Mouse (Mus musculus): Measurements from ENCODE around the gene Sgsm2. TPM values are rescaled to one million over a fixed set of nuclear protein-coding genes. Genes with fewer than 3 reads are reported as not detected.
A peak's percentile ranks its signal among the peaks of the same experiment; 100 is the strongest.

Gene Sgsm2
- polyA plus RNA-seq, 1 experiment from 2014 or later: 4.2 TPM

GRCm38 (mm10) chr11:74834359-74834638 is 62.6 kb downstream of the Sgsm2 start:
- H3K4me2 ChIP-seq (ENCODE audit: low read depth, low read length): no peak overlapping the region
- ATAC-seq: no peak
- H3K36me3 ChIP-seq (ENCODE audit: control insufficient read depth, insufficient read depth, low read length): no peaks in the 10 kb centered on the region
- H3K9ac ChIP-seq (ENCODE audit: low read depth, low read length): peak overlapping the region; percentile 34
- no peak overlapping the region for H3K4me3 ChIP-seq (ENCODE audit: low read length)
- no peaks in the 10 kb centered on the region for H3K27me3 ChIP-seq (replicated peaks; ENCODE audit: control insufficient read depth, insufficient read depth, low read length)
- H3K4me1 ChIP-seq (ENCODE audit: control insufficient read depth, insufficient read depth, low read length): peaks cover 47% of the 10 kb centered on the region
- WGBS: 52% methylated on average over 1 of the region's 1 CpGs
- H3K27ac ChIP-seq (ENCODE audit: low read length): peak overlapping the region; percentile 87
- no peaks in the 10 kb centered on the region for H3K9me3 ChIP-seq (ENCODE audit: control insufficient read depth, low read length)

GRCm38 (mm10) chr11:74833536-74834358 is 63.1 kb downstream of the Sgsm2 start:
- H3K27me3 ChIP-seq (replicated peaks; ENCODE audit: control insufficient read depth, insufficient read depth, low read length): no peaks in the 10 kb centered on the region
- peak overlapping the region; percentile 90 for H3K27ac ChIP-seq (ENCODE audit: low read length)
- WGBS: 74% methylated on average over 8 of the region's 8 CpGs
- H3K4me2 ChIP-seq (ENCODE audit: low read depth, low read length): no peak overlapping the region
- no peaks in the 10 kb centered on the region for H3K9me3 ChIP-seq (ENCODE audit: control insufficient read depth, low read length)
- no peak for ATAC-seq
- H3K9ac ChIP-seq (ENCODE audit: low read depth, low read length): peak overlapping the region; percentile 62
- no peaks in the 10 kb centered on the region for H3K36me3 ChIP-seq (ENCODE audit: control insufficient read depth, insufficient read depth, low read length)
- peaks cover 46% of the 10 kb centered on the region for H3K4me1 ChIP-seq (ENCODE audit: control insufficient read depth, insufficient read depth, low read length)
- no peak overlapping the region for H3K4me3 ChIP-seq (ENCODE audit: low read length)

- Histone ChIP-seq H3K36me3 (ENCODE audit: control insufficient read depth, insufficient read depth, low read length) (no peaks in the 10 kb centered on the region), H3K4me1 (ENCODE audit: control insufficient read depth, insufficient read depth, low read length) (peaks cover 51% of the 10 kb centered on the region), H3K27me3 (replicated peaks; ENCODE audit: control insufficient read depth, insufficient read depth, low read length) (no peaks in the 10 kb centered on the region), H3K4me2 (ENCODE audit: low read depth, low read length) (peak overlapping the region; percentile 65), H3K4me3 (ENCODE audit: low read length) (peak overlapping the region; percentile 89), H3K9me3 (ENCODE audit: control insufficient read depth, low read length) (no peaks in the 10 kb centered on the region), H3K27ac (ENCODE audit: low read length) (peak overlapping the region; percentile 90), H3K9ac (ENCODE audit: low read depth, low read length) (peak overlapping the region; percentile 62)
- 1% methylated on average over 26 of the region's 26 CpGs for WGBS
- ATAC-seq: no peak
Measured at GRCm38 (mm10) chr11:74832503-74833143, 64.2 kb downstream of the Sgsm2 start.

GRCm38 (mm10) chr11:74831606-74832451 is 65.0 kb downstream of the Sgsm2 start:
- Histone ChIP-seq H3K9ac (ENCODE audit: low read depth, low read length) (peak overlapping the region; percentile 86), H3K36me3 (ENCODE audit: control insufficient read depth, insufficient read depth, low read length) (no peaks in the 10 kb centered on the region), H3K27me3 (replicated peaks; ENCODE audit: control insufficient read depth, insufficient read depth, low read length) (no peaks in the 10 kb centered on the region), H3K4me1 (ENCODE audit: control insufficient read depth, insufficient read depth, low read length) (peaks cover 45% of the 10 kb centered on the region), H3K27ac (ENCODE audit: low read length) (peak overlapping the region; percentile 97), H3K4me3 (ENCODE audit: low read length) (peak overlapping the region; percentile 89), H3K9me3 (ENCODE audit: control insufficient read depth, low read length) (no peaks in the 10 kb centered on the region), H3K4me2 (ENCODE audit: low read depth, low read length) (peak overlapping the region; percentile 65)
- ATAC-seq: peak; percentile 81
- under 1% methylated on average over 61 of the region's 61 CpGs for WGBS

- ATAC-seq: 0 out of 2 replicates have a peak, but pooled peaks have one; percentile 1
- WGBS: 0% methylated on average over 35 of the region's 35 CpGs
Measured at GRCm38 (mm10) chr11:74831191-74831605, 65.7 kb downstream of the Sgsm2 start.

GRCm38 (mm10) chr11:74830256-74831161 is 66.4 kb downstream of the Sgsm2 start, which contains the start of gene Mnt:
Gene Mnt, plus strand, starts transcription at chr11:74830920.
- Histone ChIP-seq H3K27me3 (replicated peaks; ENCODE audit: control insufficient read depth, insufficient read depth, low read length) (no peaks in the 10 kb centered on the region), H3K36me3 (ENCODE audit: control insufficient read depth, insufficient read depth, low read length) (no peaks in the 10 kb centered on the region), H3K27ac (ENCODE audit: low read length) (peak within 1 kb of the TSS; percentile 97), H3K4me2 (ENCODE audit: low read depth, low read length) (peak within 1 kb of the TSS; percentile 65), H3K4me1 (ENCODE audit: control insufficient read depth, insufficient read depth, low read length) (peaks cover 40% of the 10 kb centered on the region), H3K9ac (ENCODE audit: low read depth, low read length) (peak within 1 kb of the TSS; percentile 86), H3K9me3 (ENCODE audit: control insufficient read depth, low read length) (no peaks in the 10 kb centered on the region), H3K4me3 (ENCODE audit: low read length) (peak within 1 kb of the TSS; percentile 89)
- peak; percentile 78 for ATAC-seq
- under 1% methylated on average over 69 of the region's 70 CpGs for WGBS

More at GRCm38 (mm10) chr11:74831191-74831605, 65.7 kb downstream of the Sgsm2 start:
- Histone ChIP-seq H3K4me2 (ENCODE audit: low read depth, low read length) (peak overlapping the region; percentile 65), H3K27me3 (replicated peaks; ENCODE audit: control insufficient read depth, insufficient read depth, low read length) (no peaks in the 10 kb centered on the region), H3K36me3 (ENCODE audit: control insufficient read depth, insufficient read depth, low read length) (no peaks in the 10 kb centered on the region), H3K4me1 (ENCODE audit: control insufficient read depth, insufficient read depth, low read length) (peaks cover 41% of the 10 kb centered on the region), H3K27ac (ENCODE audit: low read length) (peak overlapping the region; percentile 97), H3K4me3 (ENCODE audit: low read length) (peak overlapping the region; percentile 89), H3K9ac (ENCODE audit: low read depth, low read length) (peak overlapping the region; percentile 86), H3K9me3 (ENCODE audit: control insufficient read depth, low read length) (no peaks in the 10 kb centered on the region)

GRCm38 (mm10) chr11:74829812-74830211 is 67.0 kb downstream of the Sgsm2 start:
- peak overlapping the region; percentile 65 for H3K4me2 ChIP-seq (ENCODE audit: low read depth, low read length)
- no peaks in the 10 kb centered on the region for H3K36me3 ChIP-seq (ENCODE audit: control insufficient read depth, insufficient read depth, low read length)
- peaks cover 34% of the 10 kb centered on the region for H3K4me1 ChIP-seq (ENCODE audit: control insufficient read depth, insufficient read depth, low read length)
- H3K4me3 ChIP-seq (ENCODE audit: low read length): peak overlapping the region; percentile 89
- H3K27ac ChIP-seq (ENCODE audit: low read length): peak overlapping the region; percentile 97
- H3K27me3 ChIP-seq (replicated peaks; ENCODE audit: control insufficient read depth, insufficient read depth, low read length): no peaks in the 10 kb centered on the region
- H3K9me3 ChIP-seq (ENCODE audit: control insufficient read depth, low read length): no peaks in the 10 kb centered on the region
- WGBS: under 1% methylated on average over 20 of the region's 20 CpGs
- peak; percentile 43 for ATAC-seq
- H3K9ac ChIP-seq (ENCODE audit: low read depth, low read length): peak overlapping the region; percentile 62

GRCm38 (mm10) chr11:74828965-74829550 is 67.8 kb downstream of the Sgsm2 start:
- Histone ChIP-seq H3K9me3 (ENCODE audit: control insufficient read depth, low read length) (no peaks in the 10 kb centered on the region), H3K27ac (ENCODE audit: low read length) (peak overlapping the region; percentile 97), H3K4me1 (ENCODE audit: control insufficient read depth, insufficient read depth, low read length) (peaks cover 27% of the 10 kb centered on the region), H3K4me3 (ENCODE audit: low read length) (peak overlapping the region; percentile 89), H3K4me2 (ENCODE audit: low read depth, low read length) (peak overlapping the region; percentile 65), H3K27me3 (replicated peaks; ENCODE audit: control insufficient read depth, insufficient read depth, low read length) (no peaks in the 10 kb centered on the region), H3K36me3 (ENCODE audit: control insufficient read depth, insufficient read depth, low read length) (no peaks in the 10 kb centered on the region), H3K9ac (ENCODE audit: low read depth, low read length) (peak overlapping the region; percentile 62; the same call in 1 of the 2 replicates)
- ATAC-seq: no peak
- 17% methylated on average over 11 of the region's 11 CpGs for WGBS

All from intestine, embryonic 16.5 days (tissue).